Mouse (Mus musculus): ENCODE data around the gene Fkbp5. TPM values are rescaled to one million over a fixed set of nuclear protein-coding genes. Genes with fewer than 3 reads are reported as not detected.

Gene Fkbp5
- total and polyA plus RNA-seq, 3 experiments = 14.4 to 31.4 (median 22.6) TPM

DNA sequence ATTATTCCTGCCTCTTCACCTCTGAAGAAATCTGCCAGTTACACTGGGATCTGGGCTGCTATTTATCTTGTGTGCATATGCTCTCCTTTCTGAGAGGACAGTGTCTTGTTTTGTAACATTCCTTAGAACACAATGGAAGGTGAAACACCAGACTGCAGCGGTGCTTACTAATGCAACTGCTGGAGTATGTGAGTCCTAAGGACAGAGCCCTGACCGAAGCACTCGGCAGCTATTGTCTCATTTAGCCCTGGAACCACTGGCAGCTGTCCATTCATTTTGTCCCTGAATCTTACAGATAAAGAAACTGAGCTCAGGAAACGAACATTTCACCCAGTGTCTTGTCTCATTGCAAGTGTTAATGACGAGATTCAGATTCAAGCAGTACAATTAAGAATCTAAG lies 44.6 kb downstream of the Fkbp5 start:
- H3K9me3 ChIP-seq (replicated peaks; ENCODE audit: low read length) = peaks cover 2% of the 10 kb centered on the region
- no peak for TF ChIP-seq CHD1 (IDR thresholded peaks at IDR 0.05; ENCODE audit: low read depth, low read length)
- no peak for TF ChIP-seq UBTF (IDR thresholded peaks at IDR 0.05; ENCODE audit: low read depth, low read length)
- no peak for TF ChIP-seq EP300 (IDR thresholded peaks at IDR 0.05; ENCODE audit: low read length)
- TF ChIP-seq BHLHE40 (IDR thresholded peaks at IDR 0.05; ENCODE audit: low read depth, low read length) = no peak
- TF ChIP-seq ZMIZ1 (IDR thresholded peaks at IDR 0.05; ENCODE audit: low read depth, low read length) = no peak
- no peak for TF ChIP-seq MAX (IDR thresholded peaks at IDR 0.05; ENCODE audit: low read length)
- no peak for TF ChIP-seq CTCF (conservative IDR thresholded peaks at IDR 0.05 in 1 of 2, IDR thresholded peaks at IDR 0.05 in 1 of 2; ENCODE audit: low read depth in 2 of 2, low read length in 2 of 2)
- no peak for TF ChIP-seq IRF4 (IDR thresholded peaks at IDR 0.05; ENCODE audit: low read depth, low read length)
- no peak for TF ChIP-seq ETS1 (conservative IDR thresholded peaks at IDR 0.05; ENCODE audit: low read depth, low read length)
- TF ChIP-seq MXI1 (IDR thresholded peaks at IDR 0.05; ENCODE audit: low read depth, low read length) = no peak
- TF ChIP-seq GABPA (IDR thresholded peaks at IDR 0.05; ENCODE audit: insufficient replicate concordance, low read depth, low read length) = no peak
- no peak for TF ChIP-seq MAZ (IDR thresholded peaks at IDR 0.05; ENCODE audit: low read depth, low read length)
- no peak overlapping the region for H3K27ac ChIP-seq (ENCODE audit: insufficient read depth, low read depth)
- H3K9ac ChIP-seq (ENCODE audit: insufficient read depth, low read depth) = no peak overlapping the region
- H3K79me2 ChIP-seq (replicated peaks; ENCODE audit: control insufficient read depth, extremely low read depth, insufficient read depth, poor library complexity, severe bottlenecking) = peaks cover 6% of the 10 kb centered on the region; the same call in 1 of the 2 replicates
- peaks cover 0 to 20% of the 10 kb centered on the region in 2 experiments for H3K36me3 ChIP-seq (replicated peaks in 1 of 2; ENCODE audit: control insufficient read depth in 1 of 2, insufficient read depth in 1 of 2, low read length in 1 of 2)
- H3K4me3 ChIP-seq (replicated peaks in 1 of 3; ENCODE audit: low read depth in 2 of 3, low read length in 2 of 3, poor library complexity in 1 of 3) = no peak overlapping the region
- in situ Hi-C loops (cut with MboI; ENCODE audit: low pct_ligation_motif_present, low pct_unique_long_range_greater_than_20kb, low sequenced_read_pairs) = no loop called here
- dilution Hi-C loops (cut with MboI; ENCODE audit: extremely low pct_ligation_motif_present, extremely low pct_unique_long_range_greater_than_20kb, low sequenced_read_pairs) = no loop called here
- DNase-seq (ENCODE audit: extremely low read depth) = no peak
- no peaks in the 10 kb centered on the region for H3K27me3 ChIP-seq (replicated peaks)
- H3K4me2 ChIP-seq (ENCODE audit: insufficient read depth, low read depth, poor library complexity, severe bottlenecking) = no peak overlapping the region
- peaks cover 3 to 5% of the 10 kb centered on the region in 2 experiments; a peak in 3 of 4 replicates for H3K4me1 ChIP-seq (ENCODE audit: control insufficient read depth in 1 of 2, insufficient read depth in 2 of 2)

DNA sequence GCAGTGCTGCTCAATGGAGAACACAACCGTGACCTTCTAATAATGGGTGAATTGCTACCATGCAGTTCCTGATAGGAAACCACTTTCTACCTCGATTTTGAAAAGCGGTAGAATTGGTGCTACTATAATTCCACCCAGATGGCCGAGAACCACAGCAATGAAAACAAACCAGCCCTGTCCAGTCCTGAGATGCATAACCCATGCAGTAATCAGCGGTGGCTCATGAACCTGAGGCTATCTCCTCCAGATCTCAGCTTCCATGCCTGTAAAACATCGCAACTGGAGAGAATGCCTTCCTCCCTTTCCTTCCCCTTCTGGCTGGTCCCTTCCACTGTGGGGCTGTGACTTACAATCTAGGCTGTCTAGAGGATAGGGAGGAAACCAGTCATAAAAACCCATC lies 46.5 kb downstream of the Fkbp5 start:
- dilution Hi-C loops (cut with MboI; ENCODE audit: extremely low pct_ligation_motif_present, extremely low pct_unique_long_range_greater_than_20kb, low sequenced_read_pairs) (no loop called here), in situ Hi-C loops (cut with MboI; ENCODE audit: low pct_ligation_motif_present, low pct_unique_long_range_greater_than_20kb, low sequenced_read_pairs) (no loop called here)
- H3K27me3 ChIP-seq (replicated peaks) = no peaks in the 10 kb centered on the region
- peaks cover 0 to 3% of the 10 kb centered on the region in 2 experiments; a peak in 1 of 4 replicates for H3K4me1 ChIP-seq (ENCODE audit: control insufficient read depth in 1 of 2, insufficient read depth in 2 of 2)
- TF ChIP-seq ZC3H11A (IDR thresholded peaks at IDR 0.05; ENCODE audit: low read depth, low read length) = no peak
- TF ChIP-seq BHLHE40 (IDR thresholded peaks at IDR 0.05; ENCODE audit: low read depth, low read length) = no peak
- TF ChIP-seq MAZ (IDR thresholded peaks at IDR 0.05; ENCODE audit: low read depth, low read length) = no peak
- no peak for TF ChIP-seq MAFK (IDR thresholded peaks at IDR 0.05; ENCODE audit: insufficient replicate concordance, low read length)
- no peak for TF ChIP-seq MYC (IDR thresholded peaks at IDR 0.05; ENCODE audit: low read depth, low read length)
- TF ChIP-seq RAD21 (IDR thresholded peaks at IDR 0.05; ENCODE audit: low read depth, low read length) = no peak
- no peak for TF ChIP-seq ZMIZ1 (IDR thresholded peaks at IDR 0.05; ENCODE audit: low read depth, low read length)
- TF ChIP-seq EP300 (IDR thresholded peaks at IDR 0.05; ENCODE audit: low read length) = no peak
- TF ChIP-seq ETS1 (conservative IDR thresholded peaks at IDR 0.05; ENCODE audit: low read depth, low read length) = no peak
- TF ChIP-seq SMC3 (IDR thresholded peaks at IDR 0.05; ENCODE audit: low read depth, low read length) = no peak
- no peak for TF ChIP-seq MEF2A (IDR thresholded peaks at IDR 0.05; ENCODE audit: borderline replicate concordance, low read depth, low read length)
- TF ChIP-seq ZNF384 (IDR thresholded peaks at IDR 0.05; ENCODE audit: low read depth, low read length) = no peak
- TF ChIP-seq CHD1 (IDR thresholded peaks at IDR 0.05; ENCODE audit: low read depth, low read length) = no peak
- no peak for TF ChIP-seq TCF12 (IDR thresholded peaks at IDR 0.05; ENCODE audit: low read depth, low read length)
- no peak for TF ChIP-seq CHD2 (IDR thresholded peaks at IDR 0.05; ENCODE audit: low read length)
- no peak for TF ChIP-seq E2F4 (IDR thresholded peaks at IDR 0.05; ENCODE audit: insufficient replicate concordance, low read depth, low read length)
- TF ChIP-seq RCOR1 (conservative IDR thresholded peaks at IDR 0.05; ENCODE audit: low read depth, low read length) = no peak
- TF ChIP-seq NRF1 (IDR thresholded peaks at IDR 0.05; ENCODE audit: low read depth, low read length) = no peak
- no peak for TF ChIP-seq POLR2A (IDR thresholded peaks at IDR 0.05; ENCODE audit: low read depth, low read length)
- TF ChIP-seq POLR2AphosphoS2 (IDR thresholded peaks at IDR 0.05; ENCODE audit: low read depth, low read length) = no peak
- peaks cover 2% of the 10 kb centered on the region for H3K79me2 ChIP-seq (replicated peaks; ENCODE audit: control insufficient read depth, extremely low read depth, insufficient read depth, poor library complexity, severe bottlenecking)
- peaks cover 1% of the 10 kb centered on the region for H3K9me3 ChIP-seq (replicated peaks; ENCODE audit: low read length)
- no peak overlapping the region for H3K4me3 ChIP-seq (replicated peaks in 1 of 3; ENCODE audit: low read depth in 2 of 3, low read length in 2 of 3, poor library complexity in 1 of 3)
- H3K27ac ChIP-seq (ENCODE audit: insufficient read depth, low read depth) = no peak overlapping the region
- H3K36me3 ChIP-seq (replicated peaks in 1 of 2; ENCODE audit: control insufficient read depth in 1 of 2, insufficient read depth in 1 of 2, low read length in 1 of 2) = peaks cover 0 to 17% of the 10 kb centered on the region in 2 experiments
- DNase-seq (ENCODE audit: extremely low read depth) = no peak
- no peak overlapping the region for H3K4me2 ChIP-seq (ENCODE audit: insufficient read depth, low read depth, poor library complexity, severe bottlenecking)
- no peak overlapping the region for H3K9ac ChIP-seq (ENCODE audit: insufficient read depth, low read depth)
